Mouse (Mus musculus) c-Kit-positive CD71-positive TER-119-positive erythroid progenitor cells, embryonic 14.5 days (primary cell): ENCODE data around the gene Fam72a.

Source experiments
- DNase-seq: peaks from one replicate; pipeline ENCODE4 v3.0.0-alpha.2; 2013; ENCODE audit warnings: low spot score

Gene Fam72a

DNA sequence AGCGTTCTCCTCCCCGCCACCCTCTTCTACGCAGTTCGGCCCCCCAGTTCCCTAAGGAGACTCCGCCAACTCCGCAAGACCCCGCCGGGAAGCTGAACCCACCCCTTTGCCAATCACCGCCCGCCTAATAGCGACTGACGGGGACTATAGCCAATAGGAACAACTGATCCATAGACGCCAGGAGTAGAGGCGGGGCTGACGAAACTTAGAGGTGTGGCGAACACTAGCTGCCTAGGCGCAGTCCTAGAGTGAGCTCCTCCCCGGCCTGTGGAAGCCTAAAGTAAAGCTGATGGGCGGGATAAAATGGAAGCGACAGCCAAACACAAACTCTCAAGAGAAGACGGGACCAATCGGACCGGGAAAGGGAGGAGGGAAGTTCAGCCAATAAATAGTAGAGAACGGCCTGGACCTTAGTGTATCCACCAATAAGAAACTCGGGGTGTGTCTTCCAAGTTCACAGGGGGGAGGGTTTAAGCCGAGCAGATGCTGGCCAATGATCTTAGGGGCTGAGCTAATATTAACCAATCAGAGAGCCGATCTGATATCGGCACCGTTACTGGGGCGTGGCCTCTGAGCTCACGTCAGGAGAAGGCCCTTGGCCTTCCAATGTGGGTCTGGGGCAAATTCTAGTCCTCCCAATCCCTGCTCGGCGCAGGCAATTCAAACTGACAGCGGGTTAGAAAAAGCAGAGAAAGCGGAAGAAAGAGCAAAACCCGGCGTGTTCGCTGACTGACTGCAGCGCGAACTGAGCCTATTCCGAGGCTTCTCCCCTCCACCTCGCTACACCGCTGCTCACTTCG lies at the start of gene Fam72a, which contains the start of gene Srgap2:
Fam72a (plus strand) TSS at position 623 of the 800 bp plus-strand sequence.
Srgap2 (minus strand) TSS at position 72 of the 800 bp plus-strand sequence.
- peak; percentile 99 for DNase-seq

DNA sequence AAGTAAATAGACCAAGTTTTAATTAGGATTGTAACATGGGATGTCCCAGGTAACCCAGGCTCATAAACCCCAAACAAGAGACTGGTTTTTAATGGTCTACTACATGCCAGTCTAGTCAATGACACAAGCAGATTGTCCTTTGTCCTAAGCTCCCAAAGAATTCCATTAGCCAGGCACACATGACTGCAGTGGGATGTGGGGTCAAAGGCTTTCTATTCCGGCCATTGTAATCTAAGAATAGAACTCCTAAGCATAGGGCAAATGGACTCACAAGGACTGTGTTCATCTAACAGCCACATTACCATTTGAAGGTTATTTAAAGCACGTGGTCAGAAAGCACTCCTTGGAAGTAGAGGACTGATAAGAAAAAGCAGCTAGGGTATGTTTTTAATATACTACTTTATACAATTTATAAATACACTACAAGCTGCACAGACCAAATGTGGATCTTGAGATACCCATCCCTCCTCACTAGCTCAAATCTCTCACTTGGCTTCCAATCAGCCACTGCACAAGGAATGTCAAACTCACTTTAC lies 48.9 kb upstream of the Fam72a start:
- no peak for DNase-seq

DNA sequence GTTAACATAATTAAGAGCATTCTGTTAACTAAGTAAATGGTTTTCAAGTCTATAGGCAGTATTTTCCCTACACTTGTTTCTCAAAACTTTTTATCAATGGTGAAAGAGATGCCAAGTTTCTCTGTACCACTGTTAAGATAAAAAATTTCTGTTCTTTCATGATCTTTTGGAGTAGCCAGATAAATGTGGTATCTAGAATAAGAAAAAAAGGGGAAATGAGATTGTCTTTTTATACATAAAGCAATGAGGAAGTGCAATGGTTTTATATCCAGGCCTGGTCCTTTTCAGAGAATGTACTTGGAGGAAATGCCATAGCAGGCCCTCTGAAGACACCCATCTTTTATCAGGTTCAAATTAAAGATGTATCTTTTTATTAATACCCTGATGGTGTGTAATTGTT lies 46.3 kb upstream of the Fam72a start:
- no peak for DNase-seq

DNA sequence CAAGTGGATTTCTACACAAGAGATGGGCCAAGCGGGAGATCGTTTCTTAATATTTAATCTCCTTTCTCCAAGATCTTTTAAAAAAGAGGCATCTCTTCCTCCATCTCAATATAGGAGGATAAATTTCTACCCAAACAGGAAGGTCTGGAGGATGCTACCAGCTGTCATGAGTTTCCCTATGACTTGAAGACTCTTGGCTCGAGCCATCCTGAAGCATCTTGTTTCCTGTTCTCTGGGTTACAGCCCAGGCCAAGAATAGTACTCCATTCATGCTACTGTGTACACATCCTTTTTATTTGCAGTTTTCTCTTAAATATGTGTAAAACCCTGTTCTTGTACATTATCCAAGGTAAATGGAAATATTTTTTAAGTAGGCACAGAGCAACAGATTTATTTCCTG lies 45.5 kb upstream of the Fam72a start:
- no peak for DNase-seq

DNA sequence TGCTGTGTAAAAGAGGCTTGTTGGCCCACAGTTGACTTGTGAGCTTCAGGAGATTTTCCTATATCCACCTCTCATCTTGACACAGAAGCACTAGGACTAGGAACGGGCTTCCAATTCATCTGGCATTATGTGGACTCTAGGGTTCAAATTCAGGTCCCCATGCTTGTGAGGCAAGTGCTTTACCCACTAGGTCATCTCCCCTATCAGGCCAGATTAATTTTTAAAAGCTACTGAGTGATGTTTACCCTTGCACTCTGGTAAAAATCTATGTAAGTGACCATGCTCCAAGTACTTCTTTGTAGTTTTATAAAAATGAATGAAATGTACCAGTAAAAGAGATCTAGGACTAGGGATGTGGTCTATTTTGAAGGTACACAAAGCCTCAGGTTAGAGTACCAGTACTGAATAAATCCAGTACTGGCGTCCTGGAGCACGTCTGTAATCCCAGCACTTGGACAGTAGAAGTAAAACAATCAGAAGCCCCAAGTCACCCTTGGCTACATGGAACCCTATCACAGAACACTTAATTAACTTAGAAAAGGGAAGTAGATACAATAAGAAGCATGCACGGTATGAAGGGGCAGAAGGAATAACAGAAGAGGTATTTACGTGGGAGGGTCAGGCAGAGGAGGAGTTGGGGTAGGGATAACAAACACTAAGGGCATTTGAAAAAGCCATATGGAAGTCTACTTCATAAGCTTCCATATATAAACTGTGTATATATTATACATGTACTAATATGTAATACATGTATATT lies 41.4 kb upstream of the Fam72a start:
- DNase-seq, result no peak

DNA sequence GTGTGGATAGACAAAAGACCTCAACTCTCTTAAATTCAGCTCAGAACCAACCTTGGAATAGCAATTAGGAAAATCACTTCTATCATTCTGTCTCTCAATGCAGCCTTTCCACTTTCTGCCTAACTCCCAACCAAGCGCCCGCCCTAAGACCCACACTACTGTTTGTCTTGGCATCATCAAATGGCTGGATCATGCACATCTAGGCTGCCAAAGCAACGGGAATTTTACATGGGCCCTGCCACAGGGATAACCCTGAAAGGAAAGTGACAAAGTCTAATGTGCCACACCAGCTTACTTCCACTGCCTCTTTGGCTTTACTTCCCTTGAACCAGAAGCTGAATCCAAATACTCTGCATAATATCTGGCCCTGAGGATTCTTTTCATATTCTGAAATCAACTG lies 38.4 kb upstream of the Fam72a start:
- DNase-seq, result no peak

GRCm38 (mm10) chr1:131491579-131491978 lies 36.1 kb upstream of the Fam72a start:
- no peak for DNase-seq

- DNase-seq, result no peak
Observed at GRCm38 (mm10) chr1:131492360-131492759, 35.3 kb upstream of the Fam72a start.

GRCm38 (mm10) chr1:131493966-131494898 lies 33.5 kb upstream of the Fam72a start:
- DNase-seq, result no peak

DNA sequence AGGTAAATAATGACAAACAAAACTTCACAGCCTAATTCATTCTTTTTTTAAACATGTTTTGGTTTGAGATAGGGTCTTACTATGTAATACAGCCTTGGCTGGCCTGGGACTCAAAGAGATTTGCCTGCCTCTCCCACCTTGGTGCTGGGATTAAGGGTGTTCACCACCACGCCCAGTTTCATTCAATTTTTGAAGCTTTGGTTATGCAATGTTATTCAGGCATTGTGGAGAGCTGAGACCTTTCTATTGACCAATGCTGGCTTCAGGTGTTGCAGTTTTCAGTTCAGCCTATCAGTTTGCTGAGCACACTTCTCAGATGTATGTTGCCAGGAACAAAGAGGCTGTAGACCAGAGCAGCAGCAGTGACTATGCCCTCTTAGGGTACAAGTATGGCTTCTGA lies 29.5 kb upstream of the Fam72a start:
- DNase-seq, result no peak

- no peak for DNase-seq
Observed at GRCm38 (mm10) chr1:131501681-131502080, 26.0 kb upstream of the Fam72a start.

DNA sequence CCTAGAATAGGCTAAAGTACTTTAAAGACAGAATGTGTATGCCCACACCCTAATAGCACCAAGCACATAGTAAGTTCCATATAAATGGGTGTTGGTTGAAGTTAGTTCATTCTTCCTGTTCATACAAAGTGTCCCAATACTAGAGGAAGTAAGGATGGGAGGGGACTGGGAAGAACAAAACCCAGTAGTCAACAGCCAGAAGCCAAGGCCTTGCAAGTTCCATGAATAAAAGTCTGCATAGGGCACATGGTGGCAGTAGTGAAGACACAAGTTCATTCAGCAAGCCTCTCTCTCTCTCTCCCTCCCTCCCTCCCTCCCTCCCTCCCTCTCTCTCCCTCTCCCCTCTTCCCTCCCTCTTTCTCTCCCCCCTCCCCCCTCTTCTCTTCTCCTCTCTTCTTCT lies 16.6 kb upstream of the Fam72a start:
- DNase-seq, result no peak

GRCm38 (mm10) chr1:131511661-131512500 lies 15.8 kb upstream of the Fam72a start:
- DNase-seq, result no peak

GRCm38 (mm10) chr1:131513136-131513535 lies 14.6 kb upstream of the Fam72a start:
- DNase-seq, result no peak

DNA sequence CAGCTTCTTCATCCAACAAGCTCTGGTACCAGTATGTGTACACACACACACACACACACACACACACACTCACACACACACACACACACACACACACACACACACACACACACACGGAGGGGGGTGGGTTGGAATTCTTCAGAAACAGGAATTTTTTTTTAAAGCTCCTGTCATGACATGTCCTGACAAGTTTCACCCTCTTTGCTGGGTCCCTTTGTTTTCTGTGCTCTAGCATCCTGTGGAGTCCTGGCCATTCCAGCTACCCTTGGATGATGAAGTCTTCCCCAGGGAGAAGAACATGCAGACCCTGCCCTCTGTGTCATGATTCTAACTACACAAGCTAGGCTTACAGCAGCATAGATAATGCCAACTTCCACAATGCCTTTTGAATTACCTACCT lies 13.5 kb upstream of the Fam72a start:
- DNase-seq, result no peak

DNA sequence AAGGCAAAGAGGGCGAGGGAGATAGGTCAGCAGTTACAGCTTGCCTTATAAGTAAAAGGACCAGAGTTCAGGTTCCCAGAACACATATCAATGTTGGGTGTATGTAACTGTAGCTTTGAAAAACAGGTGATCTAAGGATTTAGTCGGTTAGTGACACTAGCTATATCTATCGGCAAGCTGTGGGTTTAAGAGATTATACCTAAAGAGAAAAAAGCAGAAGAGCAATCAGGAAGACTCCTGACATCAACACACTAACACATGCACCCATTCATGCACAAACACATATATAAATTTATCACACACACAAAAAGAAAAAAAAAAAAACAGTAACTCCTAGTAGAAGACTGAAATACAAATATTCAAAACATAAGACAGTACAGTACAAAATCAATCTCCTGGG lies 11.1 kb upstream of the Fam72a start:
- DNase-seq, result no peak

DNA sequence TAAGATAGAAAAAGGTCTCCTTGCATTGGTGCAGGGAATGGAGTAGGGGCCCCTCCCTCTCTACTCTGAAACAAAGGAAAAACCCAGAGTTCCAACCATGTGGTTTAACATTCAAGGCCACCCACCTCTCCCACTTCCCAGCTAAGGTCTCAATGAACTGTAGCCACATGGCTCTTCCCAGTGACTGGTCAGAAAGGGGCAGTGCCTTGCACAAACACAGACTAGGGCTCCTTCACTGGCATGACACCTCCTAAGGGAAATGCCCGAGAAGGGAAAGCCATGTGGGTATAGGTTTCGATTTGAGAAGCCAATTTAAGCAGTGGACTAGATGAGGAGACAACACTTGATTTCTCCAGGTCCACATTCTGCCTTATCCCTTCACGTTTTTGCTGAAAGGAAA lies 3.9 kb upstream of the Fam72a start:
- no peak for DNase-seq

- DNase-seq, result peak; percentile 13
Observed at GRCm38 (mm10) chr1:131525101-131525585, 2.6 kb upstream of the Fam72a start.

DNA sequence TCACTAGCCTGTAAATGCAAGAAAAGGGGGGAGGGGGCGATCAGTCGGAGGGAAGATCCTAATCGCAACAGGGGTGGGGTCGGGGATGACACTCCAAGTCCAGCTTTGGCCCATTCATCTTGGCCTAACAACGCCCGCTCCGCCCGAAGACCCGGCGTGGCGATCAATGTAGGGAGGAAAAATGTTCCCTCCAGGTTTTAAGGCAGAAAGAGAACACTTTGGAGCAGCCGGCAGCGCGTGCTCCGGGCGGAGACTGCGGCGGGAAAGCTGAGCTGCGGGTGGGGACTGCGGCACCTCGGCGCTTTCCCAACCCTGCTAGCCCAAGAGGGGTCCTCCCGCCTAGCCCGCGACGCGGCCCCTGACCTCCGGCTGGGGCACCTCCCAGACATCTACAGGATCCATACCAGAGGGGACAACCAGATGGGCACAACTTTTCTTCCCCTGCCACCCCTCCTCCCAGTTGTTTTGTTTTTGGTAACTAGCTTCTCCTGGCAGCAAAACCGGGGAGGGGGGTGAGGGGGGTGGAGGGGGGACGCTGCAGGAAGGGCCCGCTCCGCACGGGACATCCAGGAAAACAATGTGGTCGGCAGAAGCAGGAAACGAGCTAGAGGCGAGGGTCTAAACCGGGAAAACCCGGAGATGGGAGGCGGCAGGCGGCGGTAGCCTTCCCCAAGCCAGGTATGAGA lies 2.0 kb upstream of the Fam72a start:
- peak; percentile 22 for DNase-seq
